8 mouse cellular contexts compared by ENCODE assay signal in the genomic region with DNA sequence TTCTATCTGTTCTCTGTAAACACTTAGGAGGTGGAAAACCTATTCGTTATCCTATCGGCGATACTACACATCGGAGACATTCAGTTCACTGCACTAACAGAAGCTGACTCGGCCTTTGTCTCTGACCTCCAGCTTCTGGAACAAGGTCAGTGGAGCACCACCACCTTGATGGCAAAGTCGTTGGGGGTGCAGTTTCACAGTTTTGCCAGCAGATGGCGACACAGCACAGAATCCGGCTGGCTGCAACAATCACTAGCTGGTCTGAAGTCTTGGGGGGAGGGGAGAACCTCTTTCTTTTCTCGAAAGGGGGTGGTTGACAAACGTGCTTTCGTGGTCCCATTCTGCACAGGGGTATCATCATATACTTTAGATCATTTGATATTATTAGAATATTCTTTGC.
A peak's percentile ranks its signal among the peaks of the same experiment; 100 is the strongest.
DNase-seq lines count a peak whose midpoint lies in the region; ATAC-seq and TF ChIP-seq lines count a peak whose summit lies in the region.

No protein-coding gene starts in this region.

- peaks cover 8% of the 10 kb centered on the region for H3K4me1 ChIP-seq in hindbrain, embryonic 16.5 days (ENCODE audit: control insufficient read depth, insufficient read depth, low read depth, low read length)
- peaks cover 9% of the 10 kb centered on the region for H3K4me1 ChIP-seq in midbrain, embryonic 12.5 days

- peak; percentile 98 for TF ChIP-seq CTCF in left cerebral cortex, adult 2 months (IDR thresholded peaks at IDR 0.05)

- no peaks in the 10 kb centered on the region; the same call in 1 of the 2 replicates for H3K27me3 ChIP-seq in hindbrain, embryonic 16.5 days (replicated peaks; ENCODE audit: control insufficient read depth, insufficient read depth, low read length)
- H3K27me3 ChIP-seq in midbrain, embryonic 12.5 days, result 0 out of 2 replicates have a peak, but pooled peaks cover 8% of the 10 kb centered on the region

- WGBS in hindbrain, embryonic 16.5 days, result 12% methylated on average over 11 of the region's 11 CpGs
- WGBS in midbrain, embryonic 12.5 days, result 18% methylated on average over 11 of the region's 11 CpGs

- H3K9me3 ChIP-seq in hindbrain, embryonic 16.5 days (ENCODE audit: control insufficient read depth, low read length), result no peaks in the 10 kb centered on the region
- H3K9me3 ChIP-seq in midbrain, embryonic 12.5 days, result no peaks in the 10 kb centered on the region

- H3K9ac ChIP-seq in hindbrain, embryonic 16.5 days (ENCODE audit: low read depth, low read length), result no peak overlapping the region
- no peak overlapping the region for H3K9ac ChIP-seq in midbrain, embryonic 12.5 days (replicated peaks)

- no peak overlapping the region for H3K4me3 ChIP-seq in hindbrain, embryonic 16.5 days (ENCODE audit: low read length)
- no peak overlapping the region for H3K4me3 ChIP-seq in left cerebral cortex, adult 2 months
- H3K4me3 ChIP-seq in midbrain, embryonic 12.5 days, result no peak overlapping the region

- intact Hi-C loops in left cerebral cortex, adult 2 months (cut with DNase I), result loop anchor here (2.0 to 5.0 kb wide), 2 partner anchors 734 to 749 kb away; no protein-coding TSS in a partner anchor

- H3K36me3 ChIP-seq in hindbrain, embryonic 16.5 days (ENCODE audit: control insufficient read depth, insufficient read depth, low read length), result no peaks in the 10 kb centered on the region
- H3K36me3 ChIP-seq in midbrain, embryonic 12.5 days, result no peaks in the 10 kb centered on the region

- DNase-seq in WW6 (ENCODE audit: low read depth, low spot score), result peak; percentile 24
- DNase-seq in cerebellum, adult 8-10 months, result peak; percentile 67
- peak; percentile 56 to 89 for DNase-seq in frontal cortex, adult 2 months (ENCODE audit: extremely low spot score in 1 of 2, low spot score in 1 of 2)
- DNase-seq in left cerebral cortex, adult 2 months (ENCODE audit: extremely low spot score in 1 of 2, low spot score in 2 of 2), result peak; percentile 71 to 80
- peak; percentile 45 to 56 for DNase-seq in right cerebral cortex, postnatal 36 days (ENCODE audit: low spot score in 2 of 2)
- peak; percentile 37 for DNase-seq in yolk sac, embryonic 10.5 days (ENCODE audit: low spot score)

- no peak overlapping the region for H3K4me2 ChIP-seq in hindbrain, embryonic 16.5 days (ENCODE audit: low read length)
- no peak overlapping the region for H3K4me2 ChIP-seq in midbrain, embryonic 12.5 days (replicated peaks)

- H3K27ac ChIP-seq in hindbrain, embryonic 16.5 days (ENCODE audit: low read depth, low read length), result no peak overlapping the region
- H3K27ac ChIP-seq in left cerebral cortex, adult 2 months, result no peak overlapping the region
- H3K27ac ChIP-seq in midbrain, embryonic 12.5 days (replicated peaks), result no peak overlapping the region

- peak; percentile 78 for ATAC-seq in hindbrain, embryonic 16.5 days
- peak; percentile 62; the same call in 1 of the 2 replicates for ATAC-seq in midbrain, embryonic 12.5 days (ENCODE audit: low FRiP score, low read depth)

Comparison
In these comparisons a context has a peak if more than half of its experiments do, and no peak if none do; other contexts are left out.
1. DNase-seq: peak in every context shown above with its lines; median percentile 76 in left cerebral cortex, adult 2 months; 72 in frontal cortex, adult 2 months; 67 in cerebellum, adult 8-10 months; 50 in right cerebral cortex, postnatal 36 days; 37 in yolk sac, embryonic 10.5 days; 24 in WW6.